Mouse (Mus musculus) frontal cortex, postnatal 25 days (tissue): ENCODE data around the gene Slc24a3.

ENCODE experiments used
- DNase-seq, 2 experiments: peaks; one replicate each; pipeline ENCODE4 v3.0.0; 2022; ENCODE audit warnings: low spot score in 2 of 2

Slc24a3 gene

DNA sequence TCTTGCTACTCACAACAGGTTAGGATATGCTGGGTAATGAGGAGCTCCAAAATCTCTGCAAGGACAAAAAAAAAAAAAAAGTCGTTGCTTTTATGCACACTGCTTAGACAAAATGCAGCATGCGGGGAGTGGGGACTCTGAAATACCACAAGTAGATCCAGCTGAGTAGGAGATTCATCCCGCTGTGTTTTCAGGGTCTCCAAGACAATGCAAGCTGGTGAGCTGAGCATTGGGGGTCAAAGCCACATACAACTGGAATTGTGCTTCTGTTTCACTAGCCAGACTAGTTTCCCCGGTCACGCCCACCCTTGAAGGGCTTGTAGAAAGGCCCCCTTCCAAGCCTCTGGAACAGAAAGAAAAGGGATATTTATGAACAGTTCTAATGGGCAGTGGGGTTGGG is 270.8 kb downstream of the Slc24a3 start:
- DNase-seq = no peak

DNA sequence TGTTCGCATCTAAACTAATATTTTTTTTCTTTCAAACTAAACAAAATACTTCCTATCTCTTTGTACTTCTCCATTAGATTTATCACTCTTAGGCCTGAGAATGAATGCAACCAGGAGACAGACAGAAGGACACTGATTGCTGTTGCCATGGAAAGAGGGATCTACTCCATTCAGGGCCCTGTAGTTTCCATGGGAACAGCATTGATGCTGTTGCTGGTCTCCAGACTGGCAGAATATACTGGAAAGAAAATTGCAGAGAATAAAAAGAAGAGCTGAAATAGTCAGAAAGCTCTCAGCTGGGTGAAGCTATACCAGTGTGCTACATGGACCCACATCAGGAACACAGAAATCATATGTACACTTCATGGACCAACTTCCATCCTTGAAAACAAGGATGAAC is 272.2 kb downstream of the Slc24a3 start:
- DNase-seq = no peak

DNA sequence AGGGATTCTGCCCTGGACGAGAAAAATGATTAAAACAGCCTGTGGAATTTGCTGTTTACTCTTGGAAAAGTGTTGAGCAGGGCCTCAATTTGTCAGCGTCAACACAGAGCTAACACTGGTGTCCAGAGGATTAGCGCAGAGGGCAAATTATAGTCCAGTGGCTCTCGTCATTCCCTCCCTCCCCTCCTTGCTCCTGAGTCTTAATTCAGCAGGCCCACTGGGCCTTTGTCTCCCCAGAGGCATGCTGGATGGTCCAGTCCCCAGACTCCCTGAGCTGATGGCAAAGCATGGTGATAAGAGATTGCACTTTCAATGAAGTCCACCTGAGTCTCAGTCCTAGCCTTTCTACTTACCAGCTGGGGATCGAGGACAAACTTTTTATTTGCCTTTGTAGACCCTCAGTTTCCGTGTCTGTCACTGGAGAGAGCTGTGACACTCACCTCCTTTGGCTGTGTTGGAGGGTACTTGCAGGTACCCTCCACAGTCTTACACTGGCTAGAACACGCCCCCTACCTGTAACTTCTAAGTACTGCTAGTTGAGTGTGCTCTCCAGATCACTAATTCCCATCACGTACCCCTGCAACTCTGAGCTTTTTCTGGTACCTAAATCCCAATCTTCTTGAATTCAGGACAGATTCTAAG is 289.7 kb downstream of the Slc24a3 start:
- no peak for DNase-seq

DNA sequence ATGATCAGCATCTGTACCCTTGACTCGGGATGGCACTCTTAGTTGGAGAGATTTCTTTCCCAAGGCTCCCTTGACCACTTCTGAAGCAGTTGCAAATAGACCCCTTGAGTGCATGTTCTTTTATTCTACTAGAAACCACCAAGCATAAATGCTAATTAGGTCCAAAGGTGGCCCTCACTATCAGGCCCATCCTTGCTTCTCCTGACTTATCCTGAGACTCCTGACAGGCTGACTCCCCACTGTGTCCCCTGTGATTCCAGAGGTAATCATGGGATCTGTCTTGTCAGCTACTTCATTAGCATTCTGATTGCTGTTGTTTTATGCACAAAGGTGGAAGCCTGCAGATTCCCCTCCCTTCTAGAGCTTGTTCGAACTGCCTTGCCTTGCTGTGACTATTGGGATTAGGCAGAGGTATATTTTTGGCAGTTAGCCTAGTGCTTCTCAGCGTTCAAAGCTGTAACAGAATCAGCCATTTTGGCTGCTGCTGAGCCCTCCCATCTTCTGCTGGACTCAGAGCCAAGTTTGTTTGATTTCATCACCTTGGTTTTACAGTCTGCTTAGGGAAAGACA is 293.4 kb downstream of the Slc24a3 start:
- DNase-seq = no peak

DNA sequence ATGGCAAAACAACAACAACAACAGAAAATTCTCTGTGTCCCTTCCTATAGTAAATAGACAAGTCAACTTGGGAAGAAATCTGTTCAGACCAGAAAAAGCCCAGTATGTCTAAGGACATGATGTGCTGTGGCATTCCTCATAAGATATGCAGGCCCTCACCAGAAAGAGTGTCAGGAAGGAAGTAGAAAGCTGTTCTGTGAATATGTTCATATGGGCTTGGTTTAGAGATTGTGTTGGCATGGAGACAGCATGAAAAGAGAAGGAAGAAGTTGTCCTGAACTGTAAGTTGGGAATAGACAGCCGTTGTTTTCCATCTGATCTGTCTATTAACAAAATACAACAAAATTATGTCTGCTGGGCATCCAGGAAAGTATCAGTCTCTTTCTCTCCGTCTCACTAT is 294.7 kb downstream of the Slc24a3 start:
- no peak for DNase-seq

DNA sequence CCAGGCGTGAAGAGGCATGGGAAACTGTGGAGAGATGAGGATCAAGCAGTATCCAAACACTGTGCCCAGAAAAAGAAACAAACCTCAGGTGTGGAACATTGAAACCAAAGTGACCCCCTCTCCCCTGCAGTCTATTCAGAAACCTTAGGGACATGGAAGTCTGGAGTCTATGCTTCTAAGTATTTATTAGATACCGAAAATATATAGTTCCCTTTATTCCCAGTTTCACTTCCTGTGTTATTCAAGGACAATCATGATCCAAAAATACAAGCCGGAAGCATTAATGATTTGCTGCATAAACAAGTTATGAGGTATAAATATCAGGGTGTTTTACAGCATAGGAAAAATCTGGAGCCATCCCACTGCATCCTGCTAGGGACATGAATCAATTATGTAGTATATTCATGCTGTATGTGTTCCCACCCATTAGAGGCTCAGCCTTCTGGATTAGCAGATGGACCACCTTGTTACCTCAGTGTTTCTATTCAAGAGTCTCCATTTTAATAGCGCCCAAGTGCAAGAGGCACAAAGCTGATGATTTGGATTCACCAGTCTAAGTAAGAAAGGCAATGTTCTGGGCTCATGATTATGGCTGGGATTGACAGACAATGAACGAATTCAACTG is 301.3 kb downstream of the Slc24a3 start:
- DNase-seq = no peak

DNA sequence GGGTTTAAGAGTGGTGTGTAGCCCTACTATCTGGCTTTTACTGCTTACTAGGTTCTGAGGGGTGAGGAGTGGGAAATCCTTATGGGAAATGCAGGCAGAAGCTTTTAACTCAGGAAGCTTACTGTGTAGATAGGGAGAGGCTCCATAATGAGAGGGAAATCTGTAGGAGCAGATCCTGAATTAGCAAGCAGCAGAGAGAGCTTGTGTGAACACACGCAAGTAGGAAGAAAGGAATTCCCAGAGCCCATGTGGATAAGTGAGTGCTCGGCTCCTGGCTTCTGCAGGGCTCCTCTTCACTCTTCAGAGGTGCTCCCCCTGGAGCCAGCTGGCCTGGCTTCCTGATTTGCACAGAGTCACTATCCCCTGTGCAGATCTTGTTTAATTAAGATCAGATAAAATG is 309.9 kb downstream of the Slc24a3 start:
- DNase-seq = no peak

DNA sequence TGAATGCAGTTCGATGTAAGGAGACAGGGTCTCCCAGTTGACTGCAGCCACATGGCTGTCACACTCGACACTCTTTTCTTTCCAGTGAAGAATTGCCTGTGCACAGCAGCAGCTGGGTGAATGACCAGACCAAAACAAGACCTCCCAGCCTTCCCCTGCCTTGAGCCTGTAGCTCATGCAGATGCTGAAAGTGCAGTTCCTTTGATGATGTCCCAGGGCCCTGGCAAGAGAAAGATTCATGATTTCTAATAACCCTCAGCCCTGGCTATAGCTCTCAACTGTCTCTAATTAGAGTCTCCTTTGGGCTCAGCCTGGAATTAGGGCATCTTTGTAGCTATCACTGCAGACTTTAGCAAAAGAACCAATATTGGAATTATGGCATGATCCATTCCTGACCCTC is 312.1 kb downstream of the Slc24a3 start:
- no peak for DNase-seq

DNA sequence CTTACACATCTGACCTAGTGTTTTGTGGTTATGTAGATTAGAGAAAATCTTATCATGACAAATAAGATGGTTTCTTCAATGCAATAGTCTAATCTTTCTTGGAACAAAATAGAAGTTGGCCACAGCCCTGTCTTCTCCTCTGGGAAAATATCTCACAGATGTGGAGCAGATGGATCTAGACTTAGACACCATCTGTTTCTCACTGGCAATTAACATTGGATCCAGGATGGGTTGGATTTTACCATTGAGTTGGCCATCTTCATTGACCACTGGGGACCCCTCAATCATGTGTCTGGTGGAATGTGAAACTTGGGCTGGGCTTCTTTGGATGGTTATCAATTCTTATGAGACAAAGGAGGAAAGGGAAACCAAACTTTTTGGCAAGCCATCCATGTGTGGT is 332.7 kb downstream of the Slc24a3 start:
- DNase-seq = no peak

DNA sequence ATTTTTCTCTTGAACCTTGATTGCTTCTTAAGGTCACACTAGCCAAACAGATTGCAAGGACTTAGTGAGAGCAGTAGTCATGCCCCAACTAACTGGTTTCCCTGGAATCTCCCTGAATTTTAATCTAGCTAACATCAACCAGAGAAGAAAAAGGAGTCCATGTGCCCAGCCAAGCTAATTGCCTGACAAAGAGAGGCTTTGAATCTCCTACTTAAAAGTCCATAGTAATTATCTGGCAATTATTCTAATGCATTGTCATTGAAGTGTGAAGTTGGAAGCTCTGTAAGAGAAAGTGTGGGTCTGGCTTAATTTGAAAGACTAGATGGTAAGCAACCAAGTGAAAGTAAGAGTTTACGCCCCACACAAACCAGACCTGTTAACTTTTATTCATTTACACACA is 333.9 kb downstream of the Slc24a3 start:
- no peak for DNase-seq

DNA sequence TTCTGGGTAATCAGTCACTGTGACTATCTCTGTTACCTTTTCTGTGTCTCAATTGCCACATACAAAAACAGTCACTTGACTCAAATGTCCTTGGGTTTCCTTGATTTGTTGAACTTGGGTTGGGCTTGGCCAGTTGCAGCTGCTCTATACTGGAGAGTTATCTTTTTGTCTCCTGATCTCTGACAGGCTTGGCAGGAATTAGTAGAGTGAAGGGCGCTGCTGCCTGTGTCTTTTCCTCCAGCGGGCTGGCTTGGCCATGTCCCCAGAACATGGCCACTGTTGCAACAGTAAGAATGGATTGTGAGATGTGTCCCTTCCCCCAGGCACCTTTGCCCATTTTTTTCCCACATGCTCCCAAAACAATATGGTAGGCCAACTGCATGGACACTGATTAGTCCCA is 340.1 kb downstream of the Slc24a3 start:
- DNase-seq = no peak

DNA sequence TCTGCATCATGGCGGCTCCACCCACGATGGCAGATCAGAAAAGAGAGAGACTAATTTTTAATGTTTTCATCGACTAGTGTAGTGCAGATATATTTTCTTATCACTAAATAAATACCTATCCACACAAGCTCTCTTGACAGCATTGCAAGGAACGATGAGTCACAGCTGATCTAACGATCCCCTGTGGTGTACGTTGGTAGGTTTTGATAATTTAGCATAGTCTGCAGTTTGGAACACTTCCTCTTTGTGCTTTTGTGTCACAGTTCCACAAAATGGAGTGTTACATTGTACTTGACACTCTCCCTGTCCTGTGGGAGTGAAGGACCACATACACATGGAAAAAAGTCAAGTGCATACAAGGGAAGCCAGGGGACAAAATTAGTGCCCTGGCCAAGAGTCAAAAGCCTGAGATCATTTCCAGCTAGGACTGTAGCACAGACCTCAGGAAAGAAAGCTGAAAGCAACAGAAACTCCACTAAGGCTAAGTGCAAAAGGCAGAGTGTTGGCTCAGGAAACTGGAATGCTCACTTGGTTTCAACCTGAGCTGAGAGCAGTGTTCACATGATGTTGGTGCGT is 343.2 kb downstream of the Slc24a3 start:
- no peak for DNase-seq

DNA sequence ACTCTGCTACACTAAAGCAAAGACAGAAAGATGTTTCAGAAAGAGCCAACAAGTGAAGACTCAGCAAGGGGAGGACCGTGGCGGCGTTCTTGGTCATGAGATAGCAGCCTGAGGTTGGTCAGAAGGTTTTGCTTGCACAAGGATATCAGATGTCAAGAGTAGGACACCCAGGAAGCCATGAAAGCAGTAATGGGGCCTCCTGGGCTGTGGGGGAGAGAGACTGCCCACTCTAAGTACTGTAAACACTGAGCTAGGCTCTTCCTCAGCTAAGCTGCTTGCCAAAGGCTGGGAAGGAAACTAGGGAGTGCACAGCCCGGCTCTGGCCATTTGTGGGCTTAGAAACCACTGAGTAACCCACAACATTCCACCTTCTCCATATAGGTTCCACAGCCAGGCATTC is 348.4 kb downstream of the Slc24a3 start:
- DNase-seq = no peak

DNA sequence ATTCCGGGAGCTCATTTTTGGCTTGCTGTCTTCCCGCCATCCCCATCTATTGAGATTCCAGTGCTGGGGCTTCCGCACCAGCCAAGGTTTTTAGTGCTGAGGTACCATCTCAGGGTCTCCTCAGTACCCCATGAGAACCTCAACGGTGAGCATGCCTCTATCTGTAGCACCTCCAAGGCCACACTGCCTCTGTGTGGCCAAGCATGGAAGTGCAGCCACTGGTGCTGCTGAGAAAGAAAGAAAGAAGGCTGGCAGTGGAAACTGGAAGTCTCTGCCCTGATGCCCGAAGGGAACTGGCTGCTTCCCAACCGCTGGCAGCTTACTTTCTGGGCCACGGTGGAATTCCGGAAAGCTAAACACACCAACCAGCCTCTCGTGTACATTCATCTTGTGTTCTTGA is 349.8 kb downstream of the Slc24a3 start:
- peak; percentile 73 to 83 for DNase-seq

DNA sequence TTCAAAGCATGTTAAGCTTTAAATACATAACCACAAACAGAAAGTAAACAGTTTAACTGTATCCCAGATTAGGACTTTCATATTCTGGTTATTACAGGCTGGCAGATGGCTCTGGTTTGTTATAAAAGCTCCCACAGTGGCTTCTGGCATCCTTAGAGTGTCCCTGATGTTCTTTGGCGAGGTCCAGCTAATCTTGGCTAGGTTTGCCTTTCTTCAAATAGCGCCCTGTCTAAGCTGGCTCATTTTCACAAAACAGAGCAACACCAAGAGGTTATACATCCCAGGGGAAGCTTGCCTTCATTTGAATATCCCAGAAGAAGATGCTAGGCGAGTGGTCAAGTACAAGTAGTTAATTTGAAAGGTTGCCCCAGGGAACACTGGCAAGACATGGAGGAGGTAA is 354.5 kb downstream of the Slc24a3 start:
- DNase-seq = no peak

DNA sequence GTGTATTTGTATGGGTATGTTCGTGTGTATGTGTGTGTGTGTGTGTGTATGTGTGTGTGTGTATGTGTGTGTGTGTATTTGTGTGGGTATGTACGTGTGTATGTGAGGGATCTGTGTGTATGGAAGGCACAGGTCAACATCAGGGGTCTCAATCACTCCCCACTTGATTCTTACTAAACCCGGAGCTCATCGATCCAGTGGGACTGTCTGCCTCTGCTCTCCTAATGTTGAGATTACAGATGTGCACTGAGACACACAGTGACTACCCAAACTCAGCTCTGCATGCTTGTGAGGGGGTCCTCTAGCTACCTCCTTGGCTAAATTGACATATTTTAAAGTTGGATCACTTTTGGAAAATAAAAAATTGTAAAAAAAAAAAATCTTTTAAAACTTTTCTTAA is 355.8 kb downstream of the Slc24a3 start:
- no peak for DNase-seq

DNA sequence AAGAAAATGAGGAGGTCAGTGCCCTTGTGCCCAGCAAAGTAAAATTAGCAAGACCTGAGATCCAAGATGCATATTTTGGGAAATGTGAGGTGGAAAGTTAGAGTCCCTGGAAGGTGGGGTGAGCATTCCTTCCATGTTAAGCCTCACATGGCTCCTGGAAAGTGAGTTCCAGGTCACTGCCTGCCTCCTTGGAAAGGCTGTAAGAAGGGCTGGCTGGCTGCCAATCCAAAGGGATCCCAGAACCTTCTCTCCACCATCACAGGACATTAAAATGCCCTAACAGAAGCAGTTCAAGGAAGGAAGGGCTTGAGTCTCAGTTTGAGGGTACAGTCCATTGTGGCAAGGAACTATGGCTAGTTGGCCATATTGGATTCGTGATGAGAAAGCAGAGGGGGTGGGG is 359.6 kb downstream of the Slc24a3 start:
- DNase-seq = no peak

DNA sequence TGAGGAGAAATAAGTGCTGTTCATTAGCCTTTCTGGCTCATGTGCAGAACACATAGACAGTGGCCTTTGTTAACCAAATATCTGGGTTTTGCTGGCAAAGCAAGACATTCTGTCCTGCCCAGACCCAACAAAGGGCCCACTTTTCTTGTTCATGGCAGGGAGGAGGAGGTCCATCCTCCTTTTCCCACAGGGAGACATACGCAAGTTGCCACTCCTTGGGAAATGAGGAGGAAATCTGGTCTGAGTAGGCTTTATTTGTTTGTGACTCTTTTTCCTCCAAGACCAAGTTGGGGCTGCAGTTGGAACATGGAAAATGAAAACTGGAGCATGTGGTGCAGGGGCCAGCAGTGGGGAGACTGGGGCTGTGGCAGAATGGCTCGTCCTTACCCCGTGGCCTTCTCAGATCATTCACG is 363.4 kb downstream of the Slc24a3 start:
- DNase-seq = peak in 1 of 2 experiments; percentile 9

DNA sequence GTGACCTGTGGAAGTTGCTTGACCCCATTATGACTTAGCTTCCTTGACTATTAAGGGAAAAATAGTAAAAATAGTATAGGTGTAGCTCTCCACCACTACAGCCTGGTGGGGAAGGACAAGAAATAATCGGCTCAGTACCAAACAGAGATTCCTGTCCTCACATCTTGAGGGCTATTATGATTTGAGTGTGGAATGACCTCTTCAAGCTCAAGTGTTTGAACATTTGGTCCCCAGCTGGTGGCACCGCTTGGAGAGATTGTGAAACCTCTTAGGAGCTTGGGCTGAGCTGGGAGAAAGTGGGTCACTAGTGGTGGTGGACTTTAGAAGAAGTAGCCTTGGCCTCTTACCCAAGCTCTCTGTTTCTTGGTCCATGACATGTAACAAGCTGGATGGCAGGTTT is 365.5 kb downstream of the Slc24a3 start:
- no peak for DNase-seq

DNA sequence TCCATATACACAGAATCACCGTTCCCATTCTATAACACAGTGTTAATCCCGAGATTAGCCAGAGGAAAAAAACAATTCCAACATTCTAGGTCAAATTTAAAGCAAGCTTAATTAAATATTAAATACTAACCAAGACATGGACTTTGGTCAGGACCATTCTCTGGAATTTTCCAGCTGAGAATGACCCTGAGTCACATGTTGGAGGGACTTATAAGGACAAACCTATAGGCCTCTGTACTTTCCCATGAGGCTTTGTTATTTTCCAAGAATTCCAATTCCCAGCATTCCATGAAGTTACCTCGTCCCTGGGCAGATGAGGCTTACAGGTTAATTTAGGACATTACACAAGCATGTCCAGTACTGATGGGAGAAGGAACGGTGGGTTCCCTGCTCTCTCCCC is 367.8 kb downstream of the Slc24a3 start:
- no peak for DNase-seq

DNA sequence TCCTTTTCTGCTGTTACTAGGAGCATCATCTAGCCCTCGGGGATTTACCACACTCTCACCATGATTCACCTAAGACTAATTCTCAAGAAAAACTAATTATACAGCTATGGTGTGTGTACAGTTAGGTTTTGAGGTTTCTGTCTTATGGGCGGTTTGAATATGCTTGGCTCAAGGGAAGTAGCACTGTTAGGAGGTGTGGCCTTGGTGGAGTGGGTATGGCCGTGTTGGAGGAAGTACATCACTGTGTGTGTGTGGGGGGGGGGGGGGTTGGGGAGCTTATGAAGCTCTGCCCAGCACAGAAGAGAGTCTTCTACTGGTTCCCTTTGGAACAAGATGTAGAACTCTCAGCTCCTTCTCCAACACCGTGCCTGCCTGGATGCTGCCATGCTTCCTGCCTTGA is 368.2 kb downstream of the Slc24a3 start:
- no peak for DNase-seq

DNA sequence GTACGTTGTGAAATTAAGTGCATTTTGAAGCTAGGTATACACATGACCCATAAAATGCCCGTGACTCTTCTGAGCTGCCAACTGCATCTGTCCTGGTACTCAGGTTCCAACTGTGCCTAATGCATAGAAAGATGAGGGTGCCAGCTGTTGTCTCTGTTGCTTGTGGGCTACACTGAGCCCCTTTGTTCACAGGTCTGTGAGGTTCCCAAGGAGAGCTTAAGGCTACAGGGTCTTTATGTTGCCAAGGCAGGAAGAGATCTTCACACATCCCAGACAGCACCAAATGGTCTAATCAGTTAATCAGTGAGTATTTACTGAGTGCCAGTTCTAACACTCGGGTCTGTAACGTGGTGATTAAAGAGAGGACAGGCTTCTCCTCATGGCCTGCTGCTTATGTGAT is 369.4 kb downstream of the Slc24a3 start:
- no peak for DNase-seq

DNA sequence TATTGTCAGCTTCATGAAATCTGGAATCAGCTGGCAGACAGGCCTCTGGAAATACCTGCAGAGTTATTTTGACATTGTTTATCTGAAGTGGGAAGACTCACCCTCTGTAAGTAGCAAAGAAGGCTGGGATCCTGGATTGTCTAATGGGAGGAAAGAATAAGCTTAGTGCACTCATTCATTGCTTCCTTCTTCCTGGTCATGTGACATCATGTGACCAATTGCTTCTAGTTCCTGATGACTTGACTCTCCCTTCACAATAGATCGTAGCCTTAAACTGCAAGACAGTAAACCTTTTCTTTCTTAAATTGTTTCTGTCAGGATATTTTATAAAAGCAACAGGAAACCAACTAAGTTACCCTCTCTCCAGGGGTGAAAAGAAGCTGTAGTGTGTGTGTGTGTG is 374.1 kb downstream of the Slc24a3 start:
- no peak for DNase-seq
